Mouse (Mus musculus) myocyte (in vitro differentiated cells): ENCODE measurements around the gene Bcl7b.

Experiments
- E2F4 ChIP-seq: IDR thresholded peaks from one replicate; pipeline ENCODE4 v1.6.1; 2011; ENCODE audit warnings: mild to moderate bottlenecking, control low read depth, moderate library complexity; ENCODE audit not compliant: insufficient read depth
- POLR2A ChIP-seq: IDR thresholded peaks from one replicate; pipeline ENCODE4 v1.6.1; 2011; ENCODE audit warnings: low read depth, mild to moderate bottlenecking, control low read depth, moderate library complexity; ENCODE audit not compliant: insufficient read length
- POLR2AphosphoS2 ChIP-seq: IDR thresholded peaks from one replicate; pipeline ENCODE4 v1.6.1; 2011; ENCODE audit warnings: low read depth, control low read depth; ENCODE audit not compliant: insufficient read length

DNA sequence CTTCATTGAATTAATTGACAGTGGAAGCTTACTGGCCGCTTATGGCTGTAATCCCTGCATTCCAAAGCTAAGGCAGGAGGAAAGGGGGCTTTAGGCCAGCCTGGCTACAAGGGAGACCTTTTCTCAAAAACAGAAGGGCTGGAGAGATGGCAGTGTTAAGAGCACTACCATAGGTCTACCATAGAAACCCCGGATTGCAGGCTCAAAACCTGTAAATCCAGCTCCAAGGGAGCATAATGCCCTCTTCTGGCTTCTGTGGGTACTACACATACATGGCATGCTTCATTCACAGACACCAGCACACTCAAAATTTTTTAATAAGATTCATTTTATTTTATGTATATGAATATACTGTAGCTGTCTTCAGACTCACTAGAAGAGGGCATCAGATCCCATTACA lies 23.5 kb downstream of the Bcl7b start:
- no peak for TF ChIP-seq POLR2A
- TF ChIP-seq E2F4, result no peak
- no peak for TF ChIP-seq POLR2AphosphoS2
